Mouse (Mus musculus) monocyte, adult 59 days (primary cell): ENCODE measurements around the gene Togaram1. TPM values are rescaled to one million over a fixed set of nuclear protein-coding genes. Genes with fewer than 3 reads are reported as not detected.

Source experiments
- total RNA-seq, 2 experiments: library from RNA; stranded (reverse); gene quantifications; one replicate each; pipeline ENCODE4 v1.2.4; 2023

The Togaram1 gene
- 10 to 100 TPM; 38.3 to 39.5 TPM for total RNA-seq

GRCm38 (mm10) chr12:64965124-64966026, at the start of gene Togaram1, which contains the start of gene Klhl28:
Gene Togaram1 (plus strand): TSS chr12:64965804.
Gene Klhl28 (minus strand): TSS chr12:64965534.

GRCm38 (mm10) chr12:64917578-64918471, 47.8 kb upstream of the Togaram1 start, which contains the start of gene Gm527:
Gene Gm527 (plus strand): TSS chr12:64917906.

GRCm38 (mm10) chr12:65036190-65036870, 70.7 kb downstream of the Togaram1 start, which contains the start of gene Prpf39:
Gene Prpf39 (plus strand): TSS chr12:65036333.

Other genes with a start within 250 kb of the Togaram1 start
- gene Gm527, start 47.9 kb upstream of the Togaram1 start, total RNA-seq, result 1 to 10 TPM; 7.1 to 8.7 TPM
- 10 to 100 TPM; 16.4 to 17.2 TPM for gene Klhl28, start 270 bp upstream of the Togaram1 start, total RNA-seq
- gene Prpf39, start 70.5 kb downstream of the Togaram1 start, total RNA-seq, result 10 to 100 TPM; 80.4 to 82.4 TPM
- 10 to 100 TPM; 31.9 to 40.2 TPM for gene Fkbp3, start 108.2 kb downstream of the Togaram1 start, total RNA-seq
- gene Fancm, start 109.8 kb downstream of the Togaram1 start, total RNA-seq, result 1 to 10 TPM; 4.7 to 5.0 TPM
- gene Mis18bp1, start 206.8 kb downstream of the Togaram1 start, total RNA-seq, result 1 to 10 TPM; 2.9 to 4.6 TPM